Mouse (Mus musculus) G1E (cell line): ENCODE data around the gene Kremen1. TPM values are rescaled to one million over a fixed set of nuclear protein-coding genes. Genes with fewer than 3 reads are reported as not detected.

Source experiments
- ATAC-seq: 2 replicates; pipeline ENCODE4 v1.8.0; 2016; ENCODE audit warnings: mild to moderate bottlenecking; ENCODE audit not compliant: insufficient number of reproducible peaks, poor library complexity, low FRiP score, severe bottlenecking; ENCODE audit errors: extremely low read depth
- DNase-seq: peaks from one replicate; pipeline ENCODE4 v3.0.0; 2012; ENCODE audit warnings: low spot score
- H3K27me3 ChIP-seq: 2 replicates; pipeline ENCODE4 v1.6.1; 2012; ENCODE audit warnings: mild to moderate bottlenecking, low read length, inconsistent platforms; ENCODE audit not compliant: insufficient read depth
- H3K36me3 ChIP-seq: replicated peaks from 2 replicates; pipeline ENCODE3; 2012; ENCODE audit warnings: mild to moderate bottlenecking, inconsistent platforms
- H3K4me1 ChIP-seq: 2 replicates; pipeline ENCODE4 v1.6.1; 2012; ENCODE audit warnings: low read depth, low read length, inconsistent platforms, mixed read lengths; ENCODE audit not compliant: insufficient read depth
- H3K4me3 ChIP-seq: 2 replicates; pipeline ENCODE4 v1.5.1; 2012; ENCODE audit warnings: low read depth, mild to moderate bottlenecking, inconsistent platforms, low read length, moderate library complexity, mixed read lengths
- H3K9me3 ChIP-seq: replicated peaks from 2 replicates; pipeline ENCODE4 v1.6.1; 2012; ENCODE audit warnings: inconsistent platforms
- CTCF ChIP-seq: IDR thresholded peaks from 2 replicates; pipeline ENCODE4 v1.5.1; 2012; ENCODE audit warnings: low read depth, low read length, inconsistent platforms, mixed read lengths
- GATA1 ChIP-seq: IDR thresholded peaks from 2 replicates; pipeline ENCODE4 v1.6.1; 2012; ENCODE audit warnings: borderline replicate concordance, low read length, inconsistent platforms, mixed read lengths
- GATA2 ChIP-seq: IDR thresholded peaks from 2 replicates; pipeline ENCODE4 v1.6.1; 2012; ENCODE audit warnings: low read depth, low read length, inconsistent platforms, borderline replicate concordance
- POLR2AphosphoS5 ChIP-seq: IDR thresholded peaks from 2 replicates; pipeline ENCODE4 v1.6.1; 2012; ENCODE audit warnings: low read depth, low read length, inconsistent platforms; ENCODE audit not compliant: insufficient replicate concordance
- TAL1 ChIP-seq: conservative IDR thresholded peaks from 2 replicates; pipeline ENCODE4 v1.6.1; 2012; ENCODE audit warnings: low read depth, low read length, inconsistent platforms, mixed read lengths
- polyA plus RNA-seq: library from polyadenylated mRNA; stranded (reverse); fragments of >175 nt; gene quantifications from 2 replicates; pipeline ENCODE4 v1.2.3, GENCODE M21; 2012
- total RNA-seq, 2 experiments: library from RNA; stranded (forward) in 1 of 2; stranded (reverse) in 1 of 2; fragments of 200-1000 nt in 1 of 2; fragments of >200 nt in 1 of 2; fragmentation: Nextera tagmentation in 1 of 2; gene quantifications; 2 replicates each; pipeline ENCODE4 v1.2.3; 2014 to 2017

Gene Kremen1
- total and polyA plus RNA-seq, 3 experiments = 2.8 to 3.4 (median 3.0) TPM

- no peak for ATAC-seq
- DNase-seq = no peak
- Histone ChIP-seq H3K4me3 (no peak overlapping the region), H3K36me3 (no peaks in the 10 kb centered on the region), H3K9me3 (no peaks in the 10 kb centered on the region), H3K27me3 (peaks cover 13% of the 10 kb centered on the region; the same call in 1 of the 2 replicates), H3K4me1 (no peaks in the 10 kb centered on the region)
- TF ChIP-seq CTCF (no peak), POLR2AphosphoS5 (no peak), TAL1 (no peak), GATA1 (no peak), GATA2 (no peak)
These were observed 19.2 kb downstream of the Kremen1 start for GRCm38 (mm10) chr11:5242158-5242557.

- H3K4me1 ChIP-seq = no peaks in the 10 kb centered on the region
- no peaks in the 10 kb centered on the region for H3K36me3 ChIP-seq
- no peak for DNase-seq
- 0 out of 2 replicates have a peak, but pooled peaks have one; percentile 22 for ATAC-seq
- no peak for TF ChIP-seq GATA2
- no peak for TF ChIP-seq POLR2AphosphoS5
- TF ChIP-seq GATA1 = no peak
- no peak for TF ChIP-seq CTCF
- TF ChIP-seq TAL1 = no peak
- no peak overlapping the region for H3K4me3 ChIP-seq
- H3K9me3 ChIP-seq = no peaks in the 10 kb centered on the region
- H3K27me3 ChIP-seq = peaks cover 8% of the 10 kb centered on the region; the same call in 1 of the 2 replicates
These were observed 21.4 kb downstream of the Kremen1 start for GRCm38 (mm10) chr11:5239706-5240690.

- DNase-seq (no peak), ATAC-seq (no peak)
- Histone ChIP-seq H3K4me1 (no peaks in the 10 kb centered on the region), H3K36me3 (no peaks in the 10 kb centered on the region), H3K27me3 (peaks cover 5% of the 10 kb centered on the region; the same call in 1 of the 2 replicates), H3K4me3 (no peak overlapping the region), H3K9me3 (no peaks in the 10 kb centered on the region)
- no peak for TF ChIP-seq CTCF
- TF ChIP-seq TAL1 = no peak
- no peak for TF ChIP-seq GATA2
- no peak for TF ChIP-seq POLR2AphosphoS5
- TF ChIP-seq GATA1 = no peak
These were observed 41.4 kb downstream of the Kremen1 start for GRCm38 (mm10) chr11:5219910-5220447.

- no peaks in the 10 kb centered on the region for H3K36me3 ChIP-seq
- no peak overlapping the region for H3K4me3 ChIP-seq
- no peaks in the 10 kb centered on the region for H3K9me3 ChIP-seq
- DNase-seq (no peak), ATAC-seq (no peak)
- peaks cover 5% of the 10 kb centered on the region; the same call in 1 of the 2 replicates for H3K27me3 ChIP-seq
- no peaks in the 10 kb centered on the region for H3K4me1 ChIP-seq
- TF ChIP-seq GATA1 = no peak
- TF ChIP-seq GATA2 = no peak
- TF ChIP-seq TAL1 = no peak
- TF ChIP-seq POLR2AphosphoS5 = no peak
- no peak for TF ChIP-seq CTCF
These were observed 42.0 kb downstream of the Kremen1 start for GRCm38 (mm10) chr11:5219371-5219770.

- no peaks in the 10 kb centered on the region for H3K9me3 ChIP-seq
- no peak overlapping the region for H3K4me3 ChIP-seq
- H3K4me1 ChIP-seq = no peaks in the 10 kb centered on the region
- TF ChIP-seq CTCF (no peak), TAL1 (no peak), GATA2 (no peak), GATA1 (no peak), POLR2AphosphoS5 (no peak)
- H3K27me3 ChIP-seq = peaks cover 5% of the 10 kb centered on the region; the same call in 1 of the 2 replicates
- DNase-seq = no peak
- no peak for ATAC-seq
- no peaks in the 10 kb centered on the region for H3K36me3 ChIP-seq
These were observed 45.8 kb downstream of the Kremen1 start for GRCm38 (mm10) chr11:5215401-5216187.

- no peak overlapping the region for H3K4me3 ChIP-seq
- TF ChIP-seq GATA2 (no peak), POLR2AphosphoS5 (no peak), GATA1 (no peak), CTCF (no peak)
- no peak for ATAC-seq
These were observed 46.8 kb downstream of the Kremen1 start for GRCm38 (mm10) chr11:5214483-5215040.

More at GRCm38 (mm10) chr11:5214483-5215040, 46.8 kb downstream of the Kremen1 start:
- no peak for DNase-seq
- Histone ChIP-seq H3K36me3 (no peaks in the 10 kb centered on the region), H3K4me1 (no peaks in the 10 kb centered on the region), H3K9me3 (no peaks in the 10 kb centered on the region), H3K27me3 (peaks cover 5% of the 10 kb centered on the region; the same call in 1 of the 2 replicates)
